Mouse (Mus musculus): Measurements from ENCODE around the gene Spx.
A peak's percentile ranks its signal among the peaks of the same experiment; 100 is the strongest.

DNA sequence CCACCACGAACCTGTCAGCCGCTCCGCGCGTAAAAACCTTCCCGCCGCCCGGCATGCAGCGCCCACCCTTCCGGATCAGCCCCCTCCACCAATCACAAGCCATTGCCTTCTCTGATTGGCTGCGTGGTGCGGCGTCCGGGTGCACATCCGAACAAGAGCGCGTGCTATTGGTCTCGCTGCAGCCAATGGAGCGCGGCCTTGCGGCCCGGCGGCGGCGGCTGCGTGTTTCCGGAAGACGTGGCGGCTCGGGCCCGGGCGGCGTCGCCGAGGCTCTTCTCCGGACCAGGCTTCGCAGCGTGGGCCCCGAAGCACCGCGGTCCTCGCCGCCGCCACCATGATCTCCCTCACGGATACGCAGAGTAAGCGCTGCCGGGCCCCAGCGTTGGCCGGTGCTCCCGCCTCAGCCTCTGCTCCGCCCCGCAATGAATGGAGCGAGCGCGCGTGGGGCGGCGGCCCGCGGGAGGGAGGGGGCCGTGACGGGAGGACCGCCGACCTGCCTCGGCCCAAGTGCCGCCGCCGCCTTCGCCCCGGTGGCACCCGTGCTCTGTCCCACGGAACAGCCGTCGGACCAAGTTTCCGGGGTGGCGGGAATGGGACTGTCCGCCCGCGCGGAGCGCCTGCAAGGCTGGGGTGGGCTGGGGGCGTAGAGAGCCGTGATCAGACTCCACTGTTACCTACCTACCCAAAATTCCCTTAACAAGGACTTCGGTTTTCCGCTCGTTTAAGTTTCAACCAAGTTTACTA lies 26.1 kb upstream of the Spx start, which contains the start of the genes Recql and Golt1b:
- TF ChIP-seq CTCF (IDR thresholded peaks at IDR 0.05; ENCODE audit: extremely low read depth, insufficient read depth, low read length) (no peak), POLR2A (IDR thresholded peaks at IDR 0.05; ENCODE audit: extremely low read depth, insufficient read depth, low read length) (peak; percentile 28; the same call in 1 of the 2 replicates)

Measured in cortical plate, adult 2 months (tissue).